Mouse (Mus musculus) activated CD4-positive, CD25-positive, alpha-beta regulatory T cell, adult 4 months (primary cell): ENCODE measurements around the gene Enox1. TPM values are rescaled to one million over a fixed set of nuclear protein-coding genes. Genes with fewer than 3 reads are reported as not detected.
"Not testable (repeated sequence)": the region's sequence is repeated elsewhere in the genome, so short reads cannot be mapped to it uniquely, and the experiment has no call there.

Experiments
- ATAC-seq: one replicate; pipeline ENCODE4 v1.8.0; 2017
- polyA plus RNA-seq, 2 experiments: library from polyadenylated mRNA; unstranded; fragments of 100-300 nt; shearing (Covaris generic); gene quantifications; one replicate each; pipeline ENCODE4 v1.2.1; 2017

Gene Enox1
- polyA plus RNA-seq, 2 experiments from 2014 or later = 0.41 TPM; not detected in 1

DNA sequence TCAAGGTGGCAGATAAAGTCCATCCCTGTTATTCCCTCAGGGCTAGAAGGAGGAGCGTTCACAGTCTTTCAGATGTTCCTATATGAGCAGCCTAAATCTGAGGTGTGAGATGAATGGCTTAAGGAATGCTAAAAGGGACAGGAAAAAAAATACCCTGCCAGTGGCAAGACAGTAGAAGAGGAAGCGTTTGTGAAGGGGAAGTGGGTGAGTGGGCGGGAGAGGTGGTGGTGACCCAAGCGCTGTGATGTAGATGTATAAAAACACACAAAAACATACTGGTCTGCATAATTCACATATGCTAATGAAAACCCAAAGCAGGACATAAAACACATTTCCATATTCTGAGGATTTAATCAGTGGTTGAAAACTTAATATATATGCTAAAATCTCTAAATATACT, 367.7 kb downstream of the Enox1 start:
- peak; percentile 61 for ATAC-seq

GRCm38 (mm10) chr14:77526262-77526661, 369.7 kb downstream of the Enox1 start:
- ATAC-seq = no peak

- no peak for ATAC-seq
Observed at GRCm38 (mm10) chr14:77529201-77529600, 372.6 kb downstream of the Enox1 start.

DNA sequence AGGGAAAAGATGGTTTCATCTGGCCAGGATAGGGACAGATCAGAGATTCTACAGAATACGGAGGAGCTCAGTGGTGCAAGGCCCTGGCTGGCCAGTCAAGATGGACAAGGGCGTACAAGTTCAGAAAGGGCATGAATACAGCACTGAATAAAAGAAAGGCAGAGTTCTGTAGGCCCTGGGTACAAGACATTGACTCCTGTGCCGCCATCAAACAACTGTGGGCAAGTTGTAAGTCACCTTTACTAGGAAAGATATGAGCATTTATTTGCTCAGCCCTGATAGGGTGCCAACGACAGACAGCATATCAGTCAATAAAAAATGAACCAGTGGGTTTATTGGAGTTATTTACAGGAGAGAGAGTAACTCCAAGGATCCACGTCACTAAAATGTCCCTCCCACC, 373.1 kb downstream of the Enox1 start:
- no peak for ATAC-seq

- no peak for ATAC-seq
Observed at GRCm38 (mm10) chr14:77533638-77534037, 377.1 kb downstream of the Enox1 start.

DNA sequence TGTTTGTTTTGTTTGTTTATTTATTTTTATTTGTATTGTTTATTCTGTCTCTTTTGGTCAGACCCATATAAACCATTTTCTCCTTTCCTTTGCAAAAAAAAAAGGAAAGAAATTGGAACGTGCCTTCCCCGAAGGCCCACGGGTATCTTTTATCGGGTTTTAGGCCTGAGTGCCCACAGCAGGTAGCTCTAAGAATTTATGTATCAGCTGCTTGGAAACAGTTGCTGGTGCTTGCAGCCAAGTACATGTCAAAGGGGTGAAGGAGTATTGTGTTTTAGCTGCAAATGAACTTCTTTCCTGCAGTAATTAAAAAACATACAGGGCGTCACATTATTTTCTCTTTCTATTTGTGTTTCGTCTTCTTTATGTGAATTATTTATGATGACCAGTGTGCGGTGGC, 377.6 kb downstream of the Enox1 start:
- no peak for ATAC-seq

GRCm38 (mm10) chr14:77536592-77536991, 380.0 kb downstream of the Enox1 start:
- no peak for ATAC-seq

- ATAC-seq = not testable (repeated sequence)
Observed at GRCm38 (mm10) chr14:77539563-77539962, 383.0 kb downstream of the Enox1 start.

DNA sequence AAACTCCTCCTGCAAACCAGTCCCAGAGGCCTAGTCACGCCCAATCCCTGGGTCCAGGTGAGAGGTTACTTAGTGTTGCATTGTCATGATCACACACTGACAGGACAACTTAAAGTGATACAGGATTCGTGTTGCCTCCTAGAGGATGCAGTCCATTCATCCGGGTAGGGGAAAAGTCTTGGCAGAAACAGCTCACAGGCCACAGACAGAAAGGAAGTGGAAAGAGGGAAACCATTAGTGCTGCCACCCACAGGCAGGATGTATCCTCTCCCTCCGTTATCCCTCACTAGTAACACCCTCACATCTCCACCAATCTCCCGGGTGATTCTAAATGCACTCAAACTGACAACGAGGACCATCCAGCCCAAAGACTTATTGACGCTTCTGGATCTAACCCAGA, 385.4 kb downstream of the Enox1 start:
- no peak for ATAC-seq

DNA sequence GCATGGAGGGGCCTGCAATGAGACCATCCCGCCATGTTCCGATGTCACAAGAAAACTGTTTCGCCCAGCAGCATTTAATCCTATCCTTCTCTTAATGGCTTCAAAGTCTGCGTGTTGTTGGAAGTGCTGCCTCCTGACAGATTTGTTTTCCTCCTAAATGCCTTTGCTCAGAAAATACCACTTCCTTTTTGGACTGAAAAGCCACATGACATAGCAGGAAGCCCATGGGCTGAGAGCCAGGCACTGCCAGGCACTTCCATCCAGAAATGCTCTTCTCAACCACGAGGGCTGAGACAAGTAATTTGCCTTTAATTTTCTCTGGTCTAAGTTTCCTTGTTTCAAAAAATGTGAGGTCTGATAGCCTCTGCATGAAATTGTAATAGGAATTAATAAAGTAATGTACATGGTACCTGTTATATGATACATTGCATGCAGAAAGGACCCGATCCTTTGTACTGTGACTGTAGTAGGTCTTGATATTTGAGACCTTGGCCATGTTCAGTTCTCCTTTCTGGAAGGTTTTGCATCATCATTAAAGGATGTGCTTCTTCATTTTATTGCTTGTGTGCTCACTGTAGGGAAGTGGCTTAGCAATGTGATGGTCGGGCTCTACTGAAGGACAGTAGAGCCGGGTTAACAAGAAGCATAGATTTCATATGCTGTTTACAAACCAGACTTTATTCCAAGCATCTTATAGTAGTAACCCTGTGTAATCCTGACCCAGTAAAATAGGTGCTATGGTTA, 390.1 kb downstream of the Enox1 start:
- ATAC-seq = no peak

GRCm38 (mm10) chr14:77547351-77547750, 390.8 kb downstream of the Enox1 start:
- no peak for ATAC-seq

DNA sequence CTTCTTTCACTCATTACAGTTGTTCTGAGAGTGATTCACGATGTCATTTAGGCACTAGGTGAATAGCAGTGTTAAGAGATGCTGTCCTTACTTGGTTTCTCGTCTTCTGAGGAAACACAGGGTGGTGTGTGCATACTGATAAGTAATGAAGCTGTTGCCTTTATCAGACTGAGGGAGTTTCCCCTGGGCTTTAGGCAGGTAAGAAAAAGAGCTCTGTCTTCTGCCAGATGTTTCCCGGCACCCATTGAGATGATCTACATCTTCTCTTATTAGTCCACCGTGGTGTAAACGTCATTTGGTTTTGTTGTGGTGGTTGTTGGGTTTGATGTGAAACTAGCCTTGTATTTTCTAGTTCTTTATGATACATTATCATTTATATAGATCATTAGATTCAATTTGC, 392.4 kb downstream of the Enox1 start:
- ATAC-seq = no peak

GRCm38 (mm10) chr14:77557446-77558070, 401.0 kb downstream of the Enox1 start:
- no peak for ATAC-seq

GRCm38 (mm10) chr14:77558910-77559309, 402.3 kb downstream of the Enox1 start:
- ATAC-seq = no peak

DNA sequence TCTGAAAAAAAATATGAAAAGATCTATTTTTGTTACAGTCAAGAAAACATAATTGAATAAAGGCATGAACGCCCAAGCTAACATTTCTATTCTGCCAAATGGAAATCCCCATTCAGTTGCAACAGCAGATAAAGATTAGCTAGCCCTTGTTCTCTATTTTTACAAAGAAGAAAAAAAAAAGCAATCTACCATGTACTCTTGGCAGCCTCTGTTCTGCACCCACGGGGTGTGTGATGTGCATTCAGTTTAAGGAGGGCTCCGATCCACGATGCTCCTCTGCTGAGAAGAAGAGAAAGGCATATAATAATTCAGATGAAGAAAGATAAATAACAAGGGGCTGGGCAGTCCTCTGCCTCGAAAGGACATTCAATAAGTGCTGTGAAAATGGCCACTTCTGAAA, 403.2 kb downstream of the Enox1 start:
- ATAC-seq = no peak

DNA sequence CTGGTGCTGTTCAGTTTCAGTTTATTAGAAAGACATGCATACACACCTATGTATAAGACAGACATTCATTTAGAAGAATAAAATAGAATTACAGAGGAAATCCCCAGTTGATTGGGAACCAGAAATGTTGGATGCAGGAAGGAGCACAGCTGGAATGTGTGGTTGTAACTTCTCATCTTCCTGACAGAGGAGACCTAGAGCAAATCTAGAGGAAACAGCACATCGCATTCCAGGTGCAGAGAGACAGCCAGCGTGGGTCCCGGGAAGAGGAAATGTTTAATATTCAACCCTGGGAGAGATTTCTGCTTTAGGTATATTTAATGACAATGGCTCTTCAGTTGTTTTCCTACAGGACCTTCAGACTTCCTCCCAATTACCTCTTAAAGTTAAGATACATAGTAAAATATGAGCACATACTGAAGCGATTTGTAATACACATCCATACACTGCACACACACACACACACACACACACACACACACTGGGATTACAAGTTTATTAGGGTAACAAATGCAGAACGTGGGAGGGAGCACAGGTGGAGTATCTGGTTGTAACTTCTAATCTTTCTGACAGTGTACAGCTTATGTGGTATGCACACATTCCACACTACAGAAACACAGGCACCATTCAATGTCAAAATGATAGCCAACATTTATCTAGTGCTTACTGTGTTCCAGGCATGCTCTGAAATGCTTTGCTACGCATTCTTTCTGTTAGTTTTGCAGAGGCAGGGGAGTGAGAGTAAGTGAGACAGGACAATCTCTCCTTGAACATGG, 405.4 kb downstream of the Enox1 start:
- ATAC-seq = no peak

- no peak for ATAC-seq
Observed at GRCm38 (mm10) chr14:77563922-77564321, 407.4 kb downstream of the Enox1 start.

- no peak for ATAC-seq
Observed at GRCm38 (mm10) chr14:77567120-77567519, 410.6 kb downstream of the Enox1 start.

GRCm38 (mm10) chr14:77574436-77574835, 417.9 kb downstream of the Enox1 start:
- no peak for ATAC-seq

DNA sequence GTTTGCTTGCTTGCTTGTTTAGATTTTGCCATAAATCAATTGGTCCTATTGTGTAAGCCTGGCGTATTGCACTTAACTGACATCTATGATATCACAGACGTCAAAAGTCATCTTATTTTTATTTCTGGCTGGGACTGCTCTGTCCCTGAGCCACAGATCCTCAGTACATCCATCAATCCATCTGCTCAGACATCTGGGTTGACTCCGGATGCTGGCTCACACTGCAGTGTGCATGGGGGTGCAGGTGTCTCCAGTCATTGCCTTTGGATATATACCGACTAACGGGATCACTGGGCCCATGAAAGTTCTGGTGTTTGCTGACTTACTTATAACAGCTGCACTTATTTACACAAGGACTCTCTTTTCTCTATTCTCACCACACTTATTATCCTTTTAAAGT, 419.8 kb downstream of the Enox1 start:
- no peak for ATAC-seq

- no peak for ATAC-seq
Observed at GRCm38 (mm10) chr14:77577481-77578251, 421.1 kb downstream of the Enox1 start.

DNA sequence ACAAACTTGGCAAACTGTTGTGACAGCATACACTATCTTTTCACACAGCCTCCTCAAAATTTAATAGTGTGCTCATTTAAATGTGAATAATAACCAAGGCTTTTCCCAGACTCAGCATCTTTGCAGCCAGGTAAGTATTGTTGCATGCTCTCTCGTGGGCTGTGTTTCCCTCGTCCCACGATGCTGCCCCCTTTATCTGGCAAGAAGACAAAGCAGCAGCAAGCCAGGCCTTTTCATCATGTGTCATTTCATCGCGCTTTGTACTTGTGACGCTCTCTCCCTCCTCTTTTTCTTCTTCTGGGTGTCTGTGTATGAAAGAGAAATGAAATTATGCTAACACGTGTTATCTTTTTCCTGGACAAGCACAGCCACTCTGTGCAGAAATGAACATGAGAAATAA, 421.8 kb downstream of the Enox1 start:
- no peak for ATAC-seq
